Mouse (Mus musculus) lung, embryonic 15.5 days (tissue): ENCODE results near the gene Sf3b1. TPM values are rescaled to one million over a fixed set of nuclear protein-coding genes. Genes with fewer than 3 reads are reported as not detected.
"Not testable (repeated sequence)": the region's sequence is repeated elsewhere in the genome, so short reads cannot be mapped to it uniquely, and the experiment has no call there.

Experiments used
- ATAC-seq: fragments of 200-750 bp; cut with Nextera tagmentation; 2 replicates; pipeline ENCODE4 v1.8.0; 2017; ENCODE audit warnings: moderate number of reproducible peaks, borderline replicate concordance; ENCODE audit not compliant: low FRiP score, low TSS enrichment; ENCODE audit errors: extremely low read depth
- H3K27ac ChIP-seq: fragments of 300-500 bp; sonication (generic); 2 replicates; pipeline ENCODE4 v1.5.1; 2015; ENCODE audit warnings: moderate library complexity, mild to moderate bottlenecking, inconsistent platforms
- H3K27me3 ChIP-seq: fragments of 300-500 bp; sonication (generic); 2 replicates; pipeline ENCODE4 v1.6.1; 2015; ENCODE audit warnings: inconsistent platforms
- H3K36me3 ChIP-seq: fragments of 300-500 bp; sonication (generic); 2 replicates; pipeline ENCODE4 v1.6.1; 2015; ENCODE audit warnings: inconsistent platforms
- H3K4me1 ChIP-seq: fragments of 300-500 bp; sonication (generic); 2 replicates; pipeline ENCODE4 v1.6.1; 2015; ENCODE audit warnings: inconsistent platforms
- H3K4me2 ChIP-seq: fragments of 300-500 bp; sonication (generic); 2 replicates; pipeline ENCODE4 v1.6.1; 2015; ENCODE audit warnings: inconsistent platforms, mild to moderate bottlenecking, moderate library complexity
- H3K4me3 ChIP-seq: fragments of 300-500 bp; sonication (generic); 2 replicates; pipeline ENCODE4 v1.5.1; 2015; ENCODE audit warnings: mild to moderate bottlenecking, inconsistent platforms
- H3K9ac ChIP-seq: fragments of 300-500 bp; sonication (generic); 2 replicates; pipeline ENCODE4 v1.6.1; 2015; ENCODE audit warnings: inconsistent platforms
- H3K9me3 ChIP-seq: fragments of 300-500 bp; sonication (generic); 2 replicates; pipeline ENCODE4 v1.6.1; 2016; ENCODE audit warnings: inconsistent platforms
- WGBS: fragments of 180-500 bp; shearing (Covaris S2); methylation state at CpG from one replicate; pipeline ENCODE4 v1.1.7; 2015; 5-methylcytosine and 5-hydroxymethylcytosine counted together
- polyA plus RNA-seq: library from polyadenylated mRNA; unstranded; fragments of >200 nt; fragmentation: Nextera tagmentation; extraction: Ambion mirVana; gene quantifications from 2 replicates; pipeline ENCODE4 v1.2.1, GENCODE M21; 2015

The Sf3b1 gene
- polyA plus RNA-seq, 1 experiment from 2014 or later = 316 TPM

GRCm38 (mm10) chr1:55026444-55027252, 633 bp downstream of the Sf3b1 start:
- Histone ChIP-seq H3K9ac (peak overlapping the region; percentile 97), H3K27me3 (no peaks in the 10 kb centered on the region), H3K4me2 (peak overlapping the region; percentile 71), H3K36me3 (no peaks in the 10 kb centered on the region), H3K4me1 (peaks cover 7% of the 10 kb centered on the region), H3K9me3 (no peaks in the 10 kb centered on the region), H3K27ac (peak overlapping the region; percentile 90), H3K4me3 (peak overlapping the region; percentile 81)
- under 1% methylated on average over 54 of the region's 55 CpGs for WGBS
- ATAC-seq = peak; percentile 65

DNA sequence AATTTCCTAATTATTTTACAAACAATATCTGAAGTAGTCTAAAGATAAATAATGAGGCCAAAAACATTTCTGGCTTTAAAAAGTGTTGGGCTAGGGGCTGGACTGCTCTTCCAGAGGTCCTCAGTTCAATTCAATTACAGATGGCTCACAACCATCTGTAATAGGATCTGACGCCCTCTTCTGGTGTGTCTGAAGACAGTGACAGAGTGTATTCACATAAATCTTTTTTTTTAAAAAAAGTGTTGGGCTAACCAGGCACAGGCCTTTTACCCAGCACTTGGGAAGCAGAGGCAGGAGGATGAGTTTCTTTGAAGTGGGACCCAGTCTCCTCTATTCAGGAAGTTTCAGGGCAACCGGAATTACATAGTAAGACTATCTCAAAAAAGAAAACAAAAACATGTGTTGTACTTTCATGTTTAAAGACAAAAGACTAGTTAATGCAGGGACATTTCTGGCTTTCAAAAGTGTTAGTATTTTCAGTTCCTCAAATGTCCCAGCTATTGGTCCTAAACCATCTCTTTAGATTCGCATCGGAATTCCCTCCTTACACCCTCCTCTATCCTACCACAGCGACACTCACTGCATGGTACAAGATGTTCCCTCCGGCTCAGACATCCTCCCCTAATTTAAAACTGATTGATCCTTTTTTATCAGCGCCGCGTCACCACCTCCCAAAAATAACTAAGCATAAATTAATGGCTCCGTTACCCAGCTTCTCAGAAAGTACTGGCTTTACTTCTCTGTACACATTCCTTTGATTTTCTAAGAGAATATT, 1.4 kb downstream of the Sf3b1 start:
- H3K27me3 ChIP-seq = no peaks in the 10 kb centered on the region
- ATAC-seq = no peak
- H3K9ac ChIP-seq = peak overlapping the region; percentile 97
- H3K9me3 ChIP-seq = no peaks in the 10 kb centered on the region
- H3K4me2 ChIP-seq = peak overlapping the region; percentile 71
- peaks cover 7% of the 10 kb centered on the region for H3K4me1 ChIP-seq
- peak overlapping the region; percentile 81 for H3K4me3 ChIP-seq
- no peaks in the 10 kb centered on the region for H3K36me3 ChIP-seq
- H3K27ac ChIP-seq = peak overlapping the region; percentile 90; the same call in 1 of the 2 replicates
- WGBS = 7% methylated on average over 10 of the region's 10 CpGs

DNA sequence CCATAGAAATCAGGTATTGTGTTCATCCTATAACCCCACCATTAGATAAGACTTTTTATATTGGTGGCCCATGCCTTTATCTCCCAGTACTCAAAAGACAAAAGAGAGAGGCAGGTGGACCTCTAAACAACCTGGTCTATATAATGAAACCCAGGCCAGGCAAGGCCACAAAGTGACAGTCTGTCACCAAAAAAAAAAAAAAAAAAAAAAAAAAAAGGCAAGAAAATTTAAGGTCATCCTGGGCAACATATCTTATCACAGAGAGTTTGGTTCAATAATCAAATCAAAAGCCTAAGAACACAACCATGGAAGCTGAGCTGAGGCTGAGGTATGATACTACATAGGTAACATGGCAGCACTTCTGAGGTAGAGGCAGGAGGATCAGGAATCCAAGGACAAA, 5.4 kb downstream of the Sf3b1 start:
- Histone ChIP-seq H3K36me3 (peaks cover 24% of the 10 kb centered on the region), H3K4me1 (peaks cover 7% of the 10 kb centered on the region)
- no peak for ATAC-seq

GRCm38 (mm10) chr1:55012513-55012912, 14.8 kb downstream of the Sf3b1 start:
- WGBS = 53% methylated on average over 3 of the region's 3 CpGs
- ATAC-seq = no peak
- no peak overlapping the region for H3K4me3 ChIP-seq
- H3K36me3 ChIP-seq = peaks cover 78% of the 10 kb centered on the region
- H3K4me1 ChIP-seq = no peaks in the 10 kb centered on the region
- no peak overlapping the region for H3K9ac ChIP-seq
- no peak overlapping the region for H3K27ac ChIP-seq
- no peak overlapping the region for H3K4me2 ChIP-seq
- no peaks in the 10 kb centered on the region for H3K27me3 ChIP-seq
- no peaks in the 10 kb centered on the region for H3K9me3 ChIP-seq

More for the DNA sequence above, 5.4 kb downstream of the Sf3b1 start:
- no peak overlapping the region for H3K27ac ChIP-seq
- no peak overlapping the region for H3K4me2 ChIP-seq
- no peak overlapping the region for H3K9ac ChIP-seq
- no peaks in the 10 kb centered on the region for H3K9me3 ChIP-seq
- no peaks in the 10 kb centered on the region for H3K27me3 ChIP-seq
- no peak overlapping the region for H3K4me3 ChIP-seq

DNA sequence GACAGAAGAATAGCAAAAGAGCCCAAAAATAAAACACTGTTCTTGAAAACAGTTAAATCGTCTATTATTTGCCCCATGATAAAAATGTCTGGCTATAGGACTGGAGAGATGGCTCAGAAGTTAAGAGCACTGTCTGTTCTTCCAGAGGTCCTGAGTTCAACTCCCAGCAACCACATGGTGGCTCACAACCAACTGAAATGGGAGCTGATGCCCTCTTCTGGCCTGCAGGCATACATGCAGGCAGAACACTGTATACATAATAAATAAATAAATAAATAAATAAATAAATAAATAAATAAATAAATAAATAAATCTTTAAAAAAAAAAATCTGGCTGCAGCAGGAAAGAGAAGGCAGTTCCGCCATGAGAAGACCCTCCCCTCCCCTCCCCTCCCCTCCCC, 19.0 kb downstream of the Sf3b1 start:
- H3K4me3 ChIP-seq, H3K4me2 ChIP-seq, H3K27me3 ChIP-seq, H3K9ac ChIP-seq, H3K4me1 ChIP-seq, H3K27ac ChIP-seq, H3K9me3 ChIP-seq, ATAC-seq: not testable (repeated sequence)
- 93% methylated on average over 2 of the region's 2 CpGs for WGBS
- peaks cover 80% of the 10 kb centered on the region for H3K36me3 ChIP-seq

GRCm38 (mm10) chr1:54993581-54993980, 33.7 kb downstream of the Sf3b1 start:
- Histone ChIP-seq H3K9ac (no peak overlapping the region), H3K4me2 (no peak overlapping the region), H3K27ac (no peak overlapping the region), H3K36me3 (peaks cover 84% of the 10 kb centered on the region), H3K4me3 (no peak overlapping the region), H3K9me3 (no peaks in the 10 kb centered on the region), H3K4me1 (no peaks in the 10 kb centered on the region), H3K27me3 (no peaks in the 10 kb centered on the region)
- no peak for ATAC-seq
- 88% methylated on average over 5 of the region's 5 CpGs for WGBS

DNA sequence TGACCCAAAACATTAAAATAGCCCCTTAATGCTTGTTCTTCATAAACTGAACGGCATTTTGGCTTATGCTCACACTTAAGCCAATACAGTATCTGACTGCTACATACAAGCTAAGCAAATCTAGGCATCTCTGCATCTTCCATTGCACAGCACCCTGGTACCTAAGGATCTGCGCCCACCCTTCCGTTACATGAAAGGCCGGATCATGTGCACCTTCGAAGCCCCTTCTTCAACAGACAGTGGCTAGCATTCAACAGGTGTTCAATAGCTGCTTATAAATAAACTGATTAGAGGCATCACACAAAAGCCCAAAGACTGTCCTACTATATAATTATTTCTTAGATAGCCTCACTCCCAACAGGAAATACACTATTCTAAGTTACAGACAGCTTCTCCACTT, 41.0 kb downstream of the Sf3b1 start:
- no peaks in the 10 kb centered on the region for H3K4me1 ChIP-seq
- H3K36me3 ChIP-seq = peaks cover 58% of the 10 kb centered on the region
- WGBS = 93% methylated on average over 5 of the region's 5 CpGs
- H3K27me3 ChIP-seq = no peaks in the 10 kb centered on the region
- no peak overlapping the region for H3K4me2 ChIP-seq
- no peak for ATAC-seq
- H3K4me3 ChIP-seq = no peak overlapping the region
- no peak overlapping the region for H3K27ac ChIP-seq
- H3K9me3 ChIP-seq = no peaks in the 10 kb centered on the region
- no peak overlapping the region for H3K9ac ChIP-seq

DNA sequence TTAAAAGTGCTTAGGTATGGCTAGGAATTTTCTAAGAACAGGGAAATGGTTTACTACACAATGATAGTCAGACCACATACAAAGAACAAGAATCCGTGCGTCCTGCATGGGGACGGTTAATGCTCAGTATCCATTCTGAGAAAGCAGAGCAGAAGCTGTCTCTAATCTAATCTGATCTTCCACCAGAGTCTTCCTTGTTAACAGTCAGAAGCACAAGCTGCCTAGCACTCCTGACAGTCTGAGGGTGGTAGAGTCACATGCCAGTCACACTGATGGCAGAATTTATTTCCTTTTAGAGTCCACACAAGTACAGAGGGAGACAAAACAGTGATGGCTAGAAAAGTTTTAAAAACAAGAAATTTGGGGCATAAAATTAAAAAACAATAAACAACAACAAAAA, 41.5 kb downstream of the Sf3b1 start:
- no peak for ATAC-seq
- Histone ChIP-seq H3K27me3 (no peaks in the 10 kb centered on the region), H3K9me3 (no peaks in the 10 kb centered on the region), H3K4me2 (no peak overlapping the region), H3K4me1 (no peaks in the 10 kb centered on the region), H3K4me3 (no peak overlapping the region), H3K27ac (no peak overlapping the region), H3K9ac (no peak overlapping the region), H3K36me3 (peaks cover 55% of the 10 kb centered on the region)
- 91% methylated on average over 3 of the region's 3 CpGs for WGBS

DNA sequence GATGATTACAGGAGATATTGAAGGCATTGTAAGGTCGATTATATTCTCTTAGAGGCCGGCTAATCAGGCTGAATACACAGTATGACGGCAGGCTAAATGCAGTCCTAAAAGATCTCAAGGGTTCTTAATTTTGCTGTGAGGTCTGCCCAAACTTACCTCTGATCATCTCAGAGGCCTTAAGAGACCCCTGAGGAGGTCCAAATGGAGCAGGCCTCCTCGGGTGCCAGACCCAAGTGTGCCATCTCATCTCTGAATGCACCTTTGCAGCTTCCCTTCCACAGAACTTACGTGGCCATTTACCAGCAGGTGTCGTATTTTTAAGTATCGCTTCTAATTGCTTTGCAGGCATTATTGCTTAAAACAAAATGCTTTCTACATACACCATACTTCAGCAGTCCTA, 43.1 kb downstream of the Sf3b1 start:
- Histone ChIP-seq H3K36me3 (peaks cover 39% of the 10 kb centered on the region), H3K4me3 (no peak overlapping the region), H3K4me1 (no peaks in the 10 kb centered on the region), H3K4me2 (no peak overlapping the region), H3K27me3 (no peaks in the 10 kb centered on the region), H3K9me3 (no peaks in the 10 kb centered on the region), H3K27ac (no peak overlapping the region), H3K9ac (no peak overlapping the region)
- no peak for ATAC-seq
- WGBS = 86% methylated on average over 7 of the region's 7 CpGs

- no peaks in the 10 kb centered on the region for H3K27me3 ChIP-seq
- 58% methylated on average over 3 of the region's 3 CpGs for WGBS
Observed at GRCm38 (mm10) chr1:54983339-54983738, 43.9 kb downstream of the Sf3b1 start.

GRCm38 (mm10) chr1:54982636-54983035, 44.6 kb downstream of the Sf3b1 start:
- H3K36me3 ChIP-seq = peaks cover 32% of the 10 kb centered on the region
- H3K4me2 ChIP-seq = no peak overlapping the region
- no peak overlapping the region for H3K27ac ChIP-seq
- no peaks in the 10 kb centered on the region for H3K9me3 ChIP-seq
- no peak overlapping the region for H3K4me3 ChIP-seq
- no peak for ATAC-seq
- no peaks in the 10 kb centered on the region for H3K4me1 ChIP-seq
- H3K27me3 ChIP-seq = no peaks in the 10 kb centered on the region
- WGBS = 69% methylated on average over 3 of the region's 3 CpGs
- H3K9ac ChIP-seq = no peak overlapping the region

More at GRCm38 (mm10) chr1:54983339-54983738, 43.9 kb downstream of the Sf3b1 start:
- Histone ChIP-seq H3K9ac (no peak overlapping the region), H3K4me3 (no peak overlapping the region), H3K27ac (no peak overlapping the region), H3K4me2 (no peak overlapping the region), H3K4me1 (no peaks in the 10 kb centered on the region), H3K9me3 (no peaks in the 10 kb centered on the region), H3K36me3 (peaks cover 36% of the 10 kb centered on the region)
- no peak for ATAC-seq
